In genomic region chr11:119593966-119594365, GRCm38 (mm10) we compare ENCODE assay signal across 29 mouse cellular contexts. TPM values are rescaled to one million over a fixed set of nuclear protein-coding genes. Genes with fewer than 3 reads are reported as not detected.
DNase-seq lines count a peak whose midpoint lies in the region; ATAC-seq and TF ChIP-seq lines count a peak whose summit lies in the region.
"Had no signal": no experiment of that assay in that cellular context is flagged by ENCODE, and none has a peak within 500 bp of the region (broad histone marks: within the 10 kb centered on the region; RNA-seq: fewer than 3 reads in every experiment).

No protein-coding gene starts in this region.

- H3K36me3 ChIP-seq in lung, embryonic 14.5 days (ENCODE audit: insufficient read depth): no peaks in the 10 kb centered on the region
- H3K36me3 ChIP-seq: embryonic facial prominence, embryonic 12.5 days; heart, embryonic 10.5 days; neural tube, embryonic 12.5 days had no signal

- H3K4me2 ChIP-seq in lung, embryonic 14.5 days: no peak overlapping the region
- H3K4me2 ChIP-seq: embryonic facial prominence, embryonic 12.5 days; hindbrain, embryonic 14.5 days; liver, embryonic 11.5 days had no signal

- H3K9me3 ChIP-seq in lung, embryonic 14.5 days (ENCODE audit: low read depth, low read length): no peaks in the 10 kb centered on the region
- H3K9me3 ChIP-seq: embryonic facial prominence, embryonic 12.5 days; heart, embryonic 10.5 days; neural tube, embryonic 12.5 days had no signal

- ATAC-seq in lung, embryonic 14.5 days (ENCODE audit: insufficient read depth): no peak
- ATAC-seq in megakaryocyte, adult 5-6 weeks (ENCODE audit: poor library complexity, severe bottlenecking): no peak
- ATAC-seq: forebrain, embryonic 14.5 days; inflammation-experienced regulatory T-cells, adult 6 months; liver, postnatal 0 days had no signal

- TF ChIP-seq CTCF in lung, embryonic 14.5 days (IDR thresholded peaks at IDR 0.05; ENCODE audit: low read depth): no peak

- H3K4me1 ChIP-seq in lung, embryonic 14.5 days (ENCODE audit: insufficient read depth): no peaks in the 10 kb centered on the region

- H3K4me3 ChIP-seq in lung, embryonic 14.5 days (ENCODE audit: low read depth, low read length): no peak overlapping the region
- H3K4me3 ChIP-seq: embryonic facial prominence, embryonic 12.5 days; gastrocnemius, adult 2 months; heart, embryonic 10.5 days; left cerebral cortex, adult 2 months; neural tube, embryonic 12.5 days had no signal

- no peak overlapping the region for H3K27ac ChIP-seq in lung, embryonic 14.5 days (ENCODE audit: low read depth)
- H3K27ac ChIP-seq: embryonic facial prominence, embryonic 12.5 days; gastrocnemius, adult 2 months; hindbrain, embryonic 14.5 days; kidney, postnatal 0 days; left cerebral cortex, adult 2 months; neural tube, embryonic 12.5 days had no signal

- no peaks in the 10 kb centered on the region for H3K27me3 ChIP-seq in lung, embryonic 14.5 days (ENCODE audit: insufficient read depth, low read length)
- H3K27me3 ChIP-seq: neural tube, embryonic 12.5 days had no signal

- H3K9ac ChIP-seq in lung, embryonic 14.5 days: no peak overlapping the region
- H3K9ac ChIP-seq: embryonic facial prominence, embryonic 12.5 days; hindbrain, embryonic 14.5 days; liver, postnatal 0 days had no signal

- 28% methylated on average over 3 of the region's 3 CpGs for WGBS in lung, embryonic 14.5 days

- peak; percentile 6 for DNase-seq in lung, embryonic 14.5 days
- no peak for DNase-seq in lung, postnatal 4 days
- peak; percentile 21 for DNase-seq in thymus, postnatal 14 days
- DNase-seq in thymus, postnatal 36 days: no peak
- peak; percentile 85 for DNase-seq in ZHBTc4 (ENCODE audit: low read depth, low spot score)
- no peak for DNase-seq in ovary, postnatal 10 days (ENCODE audit: low spot score)
- DNase-seq: adrenal gland, postnatal 36 days; B cell, adult 2 months; cerebellum, adult 9-10 months; gastrocnemius, adult 2 months; heart, postnatal 4 days; kidney, adult 18-20 months; left cerebral cortex, postnatal 4 days; liver, postnatal 0 days; midbrain, embryonic 14.5 days; retina, postnatal 1 day; right cerebral cortex, postnatal 25 days; spleen, adult 18-20 months had no signal

RNA-seq across cellular contexts. Expression of gene Rptor, which starts 8.7 kb away (rescaled TPM):
- polyA plus RNA-seq in lung, embryonic 14.5 days (2014; fragmentation: Nextera tagmentation; extraction: Ambion mirVana): 14.6 TPM in 2 replicates
- 9.6 and 11.8 TPM in 2 replicates for total RNA-seq in megakaryocyte, adult 5-6 weeks (2015)
- 7.1 and 17.9 TPM in 2 replicates for total RNA-seq in megakaryocyte, adult 5-6 weeks (2017)

RNA-seq across cellular contexts. Expression of gene Nptx1, which starts 46.4 kb away (rescaled TPM):
- 1.3 and 1.4 TPM in 2 replicates for polyA plus RNA-seq in lung, embryonic 14.5 days (2014; fragmentation: Nextera tagmentation; extraction: Ambion mirVana)
- not detected in 2 replicates for total RNA-seq in megakaryocyte, adult 5-6 weeks (2015)
- not detected in 2 replicates for total RNA-seq in megakaryocyte, adult 5-6 weeks (2017)
- total RNA-seq: gastrocnemius, adult 2 months; megakaryocyte-erythroid progenitor cell, adult 5-6 weeks had no signal
- polyA plus RNA-seq: inflammation-experienced regulatory T-cells, adult 6 months; liver, postnatal 0 days had no signal

Comparison
In these comparisons a context has a peak if more than half of its experiments do, and no peak if none do; other contexts are left out.
1. DNase-seq: peak in lung, embryonic 14.5 days (single experiment), thymus, postnatal 14 days (single experiment) and ZHBTc4 (single experiment); none in lung, postnatal 4 days (0 of 2), thymus, postnatal 36 days (0 of 2) and ovary, postnatal 10 days (single experiment).